Mouse (Mus musculus): ENCODE results near the gene Oxa1l.
"Not testable (repeated sequence)": the region's sequence is repeated elsewhere in the genome, so short reads cannot be mapped to it uniquely, and the experiment has no call there.

Oxa1l gene

DNA sequence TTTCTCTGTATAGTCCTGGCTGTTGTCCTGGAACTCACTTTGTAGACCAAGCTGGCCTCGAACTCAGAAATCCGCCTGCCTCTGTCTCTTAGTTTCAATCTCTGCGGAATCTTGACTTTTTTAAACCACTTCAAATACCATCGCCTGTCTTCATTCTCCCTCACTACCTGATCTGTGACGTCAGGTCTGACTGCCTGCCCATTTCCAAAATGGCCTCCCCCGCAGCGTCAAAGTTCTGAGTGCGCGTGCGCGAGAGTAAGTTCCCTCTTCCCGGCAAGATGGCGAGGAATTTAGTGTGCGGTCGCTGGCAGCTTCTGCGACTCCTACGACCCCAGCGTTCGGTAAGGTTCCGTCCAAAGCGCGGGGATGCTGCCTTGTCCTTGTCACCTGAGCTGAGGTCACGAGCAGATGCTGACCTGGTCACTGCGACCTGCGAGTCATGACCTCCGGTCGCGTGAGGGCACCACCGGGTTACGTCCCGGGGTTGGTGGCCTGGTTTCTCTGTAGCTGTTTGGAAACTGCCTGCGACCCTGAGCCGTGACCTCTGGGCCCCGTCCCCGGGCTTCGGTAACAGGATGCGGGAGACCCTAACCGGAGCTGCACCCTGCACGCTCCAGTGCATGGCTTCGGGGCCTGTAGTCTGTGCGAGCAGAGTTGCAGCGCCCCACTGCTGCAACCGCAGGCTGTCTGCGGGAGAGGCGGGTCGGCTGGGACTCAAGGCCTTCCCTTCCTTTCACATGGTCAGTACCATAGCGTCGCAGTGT lies at the start of gene Oxa1l:
Gene Oxa1l, plus strand, starts transcription at position 258 of the 764 bp plus-strand sequence.
- peak; percentile 96 for DNase-seq (ENCODE audit: low read depth, low spot score)

DNA sequence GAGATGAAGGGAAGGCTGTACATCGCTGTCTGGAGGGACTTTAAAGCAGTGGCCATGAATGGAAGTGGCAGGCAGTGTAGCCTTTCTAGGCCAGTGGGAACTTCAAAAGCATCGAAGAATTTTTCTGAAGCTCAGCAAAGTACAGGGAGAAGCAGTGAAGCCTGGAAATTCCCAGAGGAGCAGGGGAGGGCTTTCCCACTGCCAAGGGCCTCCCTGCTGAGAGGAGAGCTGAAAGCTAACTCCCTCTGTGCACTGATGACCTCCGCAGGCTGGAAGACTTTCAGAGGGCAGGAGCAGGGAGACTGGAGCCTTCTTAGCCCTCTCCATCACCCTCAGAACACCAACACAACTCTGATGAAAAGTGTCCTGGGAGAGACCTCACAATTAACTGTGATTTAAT lies 48.9 kb upstream of the Oxa1l start:
- DNase-seq (ENCODE audit: low read depth, low spot score): no peak

DNA sequence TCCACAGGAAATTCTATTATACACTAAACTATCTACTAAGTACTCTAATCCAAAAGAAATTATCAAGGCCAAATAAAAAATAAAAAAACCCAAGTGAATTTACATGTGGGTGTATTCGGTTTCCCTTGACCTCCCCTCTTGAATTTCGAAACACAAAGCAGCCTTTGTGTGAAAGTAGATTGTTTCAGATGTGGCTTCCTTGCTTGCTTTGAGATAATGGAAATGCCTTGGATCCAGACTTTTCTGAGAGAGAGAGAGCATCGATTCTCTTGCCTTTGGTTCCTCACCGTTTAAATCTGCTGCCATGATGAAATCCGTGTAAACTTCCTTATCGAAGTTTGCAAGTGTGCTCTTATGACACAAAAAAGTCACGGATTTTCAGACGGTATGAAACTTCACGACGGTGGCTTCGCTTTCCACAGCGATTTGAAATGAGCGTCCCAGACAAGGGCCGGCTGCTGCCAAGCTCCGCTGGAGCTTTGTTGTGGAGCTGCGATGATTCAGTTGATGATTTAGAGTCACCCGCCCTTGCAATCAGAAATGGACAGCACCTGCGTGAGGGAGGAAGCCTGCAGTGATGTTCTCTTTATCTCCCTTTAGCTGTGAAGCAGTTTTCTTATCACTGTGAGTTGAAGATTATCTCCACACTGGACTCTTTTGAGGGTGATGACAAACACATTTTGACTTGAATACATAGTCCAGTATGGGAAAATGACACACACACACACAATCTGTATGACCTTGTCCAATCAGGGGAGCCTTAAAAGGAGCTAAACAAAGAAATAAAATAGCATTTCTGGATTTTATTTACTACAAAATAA lies 38.9 kb upstream of the Oxa1l start:
- no peak for DNase-seq (ENCODE audit: low read depth, low spot score)

DNA sequence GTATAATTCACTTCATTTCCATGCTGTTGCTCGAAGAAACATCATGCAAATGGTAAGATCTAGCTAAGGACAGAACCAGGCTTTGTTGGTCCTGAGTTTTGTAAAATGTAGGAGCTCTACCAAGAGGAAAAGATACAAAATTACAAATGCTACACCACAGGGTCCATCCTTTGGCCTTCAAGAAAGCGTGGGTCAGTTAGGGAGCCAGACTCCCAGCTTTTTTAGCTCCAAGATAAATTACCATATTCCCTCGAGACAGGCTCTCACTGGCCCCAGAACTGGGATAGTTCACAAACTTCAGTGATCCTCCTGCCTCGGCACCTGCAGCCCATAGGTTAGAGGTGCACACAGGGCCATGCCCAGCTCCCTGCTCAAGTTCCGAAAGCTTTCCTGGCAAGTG lies 36.1 kb upstream of the Oxa1l start:
- no peak for DNase-seq (ENCODE audit: low read depth, low spot score)

DNA sequence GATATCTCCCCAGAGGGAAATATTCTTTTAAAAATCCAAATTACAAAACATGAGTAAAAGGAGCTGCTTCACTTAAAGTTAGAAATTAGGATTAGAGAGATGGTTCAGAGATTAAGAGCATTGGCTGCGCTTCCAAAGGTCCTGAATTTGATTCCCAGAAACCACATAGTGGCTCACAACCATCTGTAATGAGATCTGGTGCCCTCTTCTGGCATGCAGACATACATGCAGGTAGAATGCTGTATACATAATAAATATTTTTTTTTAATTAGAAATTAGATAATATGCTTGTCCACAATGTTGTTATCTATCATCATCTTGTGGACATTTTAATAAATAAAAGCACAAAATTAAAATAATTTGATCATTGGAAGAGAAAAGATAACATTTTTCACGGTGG lies 32.1 kb upstream of the Oxa1l start:
- peak; percentile 25 for DNase-seq (ENCODE audit: low read depth, low spot score)

DNA sequence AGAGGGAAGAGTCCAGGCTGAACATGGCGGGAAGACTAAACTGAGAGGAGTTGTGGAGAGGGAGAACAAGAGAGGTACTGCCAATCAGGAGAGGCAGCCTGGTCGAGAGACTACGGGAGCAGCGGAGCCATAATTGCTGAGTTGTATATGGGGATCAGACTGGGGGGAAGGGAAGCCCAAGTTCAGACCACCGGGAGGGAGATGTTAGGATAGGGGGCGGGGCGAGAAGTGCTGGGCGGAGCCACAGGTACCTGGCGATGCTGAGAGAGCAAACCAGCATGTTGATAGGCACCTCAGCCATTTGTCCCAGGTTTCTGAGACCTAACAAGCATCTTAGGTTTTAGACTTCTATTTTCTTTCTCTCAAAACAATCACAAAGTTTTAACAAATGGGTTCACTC lies 31.4 kb upstream of the Oxa1l start:
- DNase-seq (ENCODE audit: low read depth, low spot score): no peak

DNA sequence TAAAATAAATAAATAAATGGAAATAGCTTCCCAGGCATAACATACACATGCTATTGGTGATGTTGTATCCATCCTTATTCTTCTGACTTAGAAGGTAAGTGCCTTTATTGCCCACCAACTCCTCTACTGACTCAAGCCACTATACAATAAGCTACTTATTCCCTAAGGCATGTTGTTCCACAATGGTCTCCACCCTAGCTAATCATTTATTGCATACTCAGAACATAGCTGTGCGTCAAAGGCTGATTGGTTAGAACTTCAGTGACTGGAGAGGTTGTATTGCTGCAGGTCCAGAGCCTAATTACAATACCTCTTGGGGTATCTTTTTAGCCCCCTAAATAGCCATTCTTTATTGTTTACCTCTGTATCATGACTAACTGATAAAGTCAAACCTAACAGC lies 29.5 kb upstream of the Oxa1l start:
- DNase-seq (ENCODE audit: low read depth, low spot score): no peak

DNA sequence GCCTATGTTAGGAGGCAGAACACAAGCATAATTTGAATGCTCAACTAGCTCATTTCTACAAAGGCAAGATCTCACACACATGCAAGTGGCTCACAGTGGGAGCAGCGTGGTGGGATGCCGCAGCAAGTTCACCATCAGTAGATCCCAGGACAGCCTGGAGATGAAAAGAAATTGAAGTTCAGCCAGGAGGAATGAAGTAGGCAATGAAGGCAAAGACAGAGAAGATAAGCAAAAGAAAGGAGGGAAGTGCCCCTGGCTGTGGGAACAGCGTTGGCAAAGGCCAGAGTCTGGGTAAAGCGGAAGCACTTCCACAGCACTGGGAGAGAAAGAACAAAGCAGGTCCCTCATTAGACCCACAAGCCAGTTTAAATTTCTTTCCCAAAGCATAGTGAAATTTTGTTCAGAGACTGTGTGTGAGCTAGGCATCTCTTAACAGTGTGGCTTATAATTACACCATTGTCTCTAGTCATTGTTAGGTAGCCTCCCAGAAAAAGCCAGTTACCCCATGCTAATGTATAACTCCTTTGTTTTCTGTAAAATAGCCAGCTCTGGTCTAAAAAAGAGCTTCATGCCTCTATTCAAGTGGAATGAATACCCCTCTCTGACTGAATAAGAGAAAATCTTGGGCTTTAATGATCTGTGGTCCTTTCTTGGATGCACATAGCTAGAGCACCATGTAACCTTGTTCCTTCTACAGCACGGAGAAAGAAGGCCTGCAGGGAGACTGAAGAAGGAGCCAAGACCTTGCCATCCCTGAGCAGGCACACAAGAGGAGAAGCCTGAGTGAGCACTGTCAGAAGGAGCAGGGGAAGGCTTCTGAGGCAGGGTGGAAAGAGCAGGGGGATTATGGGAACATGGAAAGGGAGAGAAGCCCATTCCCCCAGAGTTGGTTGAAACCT lies 28.2 kb upstream of the Oxa1l start:
- no peak for DNase-seq (ENCODE audit: low read depth, low spot score)

DNA sequence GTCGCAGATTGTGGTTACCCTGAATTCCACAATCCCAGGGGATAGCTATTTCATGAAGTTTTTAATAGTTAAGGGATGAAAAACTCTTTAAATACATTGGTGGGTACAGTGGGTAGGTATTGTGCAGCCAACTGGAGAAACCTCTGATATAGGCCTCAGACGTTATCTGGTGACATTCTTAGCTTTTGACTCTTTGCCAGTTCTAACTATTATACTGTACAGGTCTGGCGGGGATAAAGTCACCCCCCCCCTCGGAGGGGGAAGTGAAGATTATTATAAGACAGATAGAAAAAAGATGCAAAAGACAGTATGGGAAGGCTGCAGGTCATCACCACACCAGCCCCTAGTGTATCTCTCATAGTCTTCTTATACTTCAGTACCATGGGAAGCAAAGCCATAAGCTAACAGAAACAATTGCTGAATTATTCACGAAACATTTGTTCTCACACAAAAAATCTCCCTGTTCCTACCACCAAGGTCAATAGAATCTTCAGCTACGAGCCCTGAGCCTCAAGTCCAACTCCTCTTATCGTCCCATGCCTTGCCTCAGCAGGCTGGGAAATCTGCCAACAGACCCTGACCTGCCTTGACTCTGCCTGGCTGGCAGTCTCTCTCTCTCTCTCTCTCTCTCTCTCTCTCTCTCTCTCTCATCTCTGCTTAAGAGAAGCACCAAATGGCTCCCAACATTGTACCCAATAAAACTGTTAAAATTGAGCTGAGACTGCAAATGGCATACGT lies 27.0 kb upstream of the Oxa1l start:
- no peak for DNase-seq (ENCODE audit: low read depth, low spot score)

DNA sequence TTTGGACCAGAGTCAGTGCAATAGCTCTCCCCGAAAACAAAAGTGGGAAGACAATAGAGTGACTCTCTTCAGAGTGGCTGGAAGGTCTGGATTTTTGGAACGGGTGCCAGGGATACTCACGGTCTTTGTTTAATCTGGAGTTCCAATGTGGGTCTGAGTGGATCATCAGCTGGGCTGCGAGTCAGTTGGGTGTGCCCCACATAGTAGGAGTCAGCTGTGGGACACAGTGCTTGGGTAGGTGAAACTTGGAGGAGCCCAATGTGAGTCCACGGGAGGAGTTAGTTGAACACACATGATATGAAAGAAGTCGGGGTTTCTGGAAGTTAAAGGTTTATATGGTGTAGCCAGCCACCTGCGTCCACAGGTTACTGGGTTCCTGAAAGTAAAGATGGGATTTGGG lies 19.8 kb upstream of the Oxa1l start:
- DNase-seq (ENCODE audit: low read depth, low spot score): peak; percentile 26

DNA sequence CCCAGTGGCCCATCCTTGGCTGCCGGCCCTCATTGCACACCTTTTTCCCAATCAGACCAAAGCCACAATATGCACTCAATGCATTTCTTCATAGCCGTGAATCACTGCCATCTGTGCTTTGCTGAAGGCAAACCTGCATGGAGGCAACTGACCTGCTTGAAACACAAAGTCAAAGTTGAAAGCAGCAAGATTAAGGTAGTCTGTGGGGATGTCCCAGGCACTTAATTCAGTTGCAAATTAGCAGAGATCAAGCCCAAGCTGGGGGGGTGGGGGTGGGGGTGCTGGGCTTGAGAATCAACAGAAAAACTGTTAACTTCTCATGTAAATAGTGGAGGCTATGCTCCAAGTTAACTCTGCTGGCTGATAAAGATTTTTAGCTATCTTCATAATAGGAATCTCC lies 18.8 kb upstream of the Oxa1l start:
- not testable (repeated sequence) for DNase-seq (ENCODE audit: low read depth, low spot score)

DNA sequence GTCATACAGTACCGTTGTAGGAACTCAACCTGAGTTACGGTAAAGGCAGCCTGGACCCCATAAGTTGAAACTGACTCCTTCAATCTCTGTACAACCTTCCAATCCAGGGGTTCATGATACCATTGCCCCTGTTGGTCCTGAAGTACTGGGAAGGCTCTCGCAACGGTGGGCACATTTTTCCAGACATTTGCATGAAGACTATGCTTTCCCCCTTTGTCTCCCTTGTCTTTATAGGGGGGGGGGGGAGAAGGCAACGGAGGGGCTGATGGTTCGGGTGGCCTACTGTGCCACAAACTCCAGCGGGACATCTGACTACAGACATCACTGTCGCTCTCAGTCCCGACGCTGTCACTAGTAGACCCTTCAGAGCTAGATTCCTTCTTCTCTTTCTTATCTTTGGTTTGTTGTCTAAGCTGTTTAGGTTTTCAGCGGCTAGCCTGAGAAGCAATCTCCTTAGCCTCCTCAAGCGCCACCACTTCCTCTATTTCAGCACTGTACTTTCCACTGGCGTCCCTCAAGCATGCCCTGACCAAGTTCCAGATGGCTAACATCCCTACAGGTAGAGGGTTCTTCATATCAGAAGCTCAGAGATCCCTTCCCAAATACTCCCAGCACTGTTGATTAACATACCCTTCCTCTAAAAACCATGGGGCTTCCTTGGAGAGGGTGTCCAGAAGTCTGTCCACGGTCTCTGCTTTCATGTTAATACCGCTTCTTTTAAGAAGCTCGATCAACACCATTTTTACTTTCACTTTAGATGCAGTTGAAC lies 9.7 kb upstream of the Oxa1l start:
- not testable (repeated sequence) for DNase-seq (ENCODE audit: low read depth, low spot score)

DNA sequence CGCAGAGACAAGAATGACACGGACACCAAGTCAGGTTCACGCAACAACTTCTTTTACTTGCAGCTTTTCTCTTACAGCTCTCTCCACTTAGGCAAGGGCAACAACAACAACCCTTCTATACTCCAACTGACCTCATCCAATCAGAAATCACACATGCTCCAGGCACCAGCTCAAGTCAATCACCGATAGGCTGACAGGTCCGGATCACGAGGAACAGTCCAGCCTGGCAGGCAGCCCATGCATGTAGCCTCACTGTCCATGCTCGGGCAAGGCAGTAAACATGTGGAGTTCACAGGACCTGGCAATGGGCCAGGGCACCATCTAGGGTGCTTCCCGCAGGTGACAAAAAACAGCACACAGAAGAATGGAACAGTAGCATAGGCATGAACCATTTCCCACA lies 8.3 kb upstream of the Oxa1l start:
- DNase-seq (ENCODE audit: low read depth, low spot score): no peak

DNA sequence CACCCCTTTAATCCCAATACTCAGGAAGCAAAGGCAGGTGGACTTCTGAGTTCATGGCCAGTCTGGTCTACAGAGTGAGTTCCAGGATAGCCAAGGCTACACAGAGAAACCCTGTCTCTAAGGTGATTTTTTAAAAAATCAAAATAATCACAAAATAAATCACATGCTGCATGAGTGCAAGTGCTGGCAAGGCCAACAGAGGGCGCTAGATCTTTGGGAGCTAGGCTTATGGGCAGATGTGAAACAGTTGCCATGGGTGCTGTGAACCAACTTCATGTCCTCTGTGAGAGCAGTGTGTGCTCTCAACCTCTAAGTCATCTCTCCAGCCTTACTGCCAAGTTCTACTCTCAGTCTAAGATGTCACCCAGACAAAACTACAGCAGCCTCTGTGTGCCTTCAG lies 6.2 kb upstream of the Oxa1l start:
- DNase-seq (ENCODE audit: low read depth, low spot score): no peak

DNA sequence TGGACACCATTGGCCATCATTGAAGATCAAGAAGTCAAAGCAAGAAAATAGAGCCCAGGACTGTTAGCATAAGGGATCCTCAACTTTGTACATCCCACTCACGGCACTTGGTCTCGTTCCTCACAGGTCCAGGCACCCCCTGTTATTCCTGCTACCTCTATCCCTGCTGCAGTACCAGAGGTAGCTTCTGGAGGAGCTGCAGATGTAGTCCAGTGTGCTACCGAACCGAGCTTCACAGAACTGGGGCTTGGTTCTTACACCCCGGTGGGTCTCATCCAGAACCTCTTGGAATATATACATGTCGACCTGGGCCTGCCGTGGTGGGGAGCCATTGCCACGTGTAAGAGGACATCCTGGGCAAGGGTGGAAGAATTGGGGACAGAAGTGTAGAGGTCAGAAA lies 2.5 kb downstream of the Oxa1l start:
- DNase-seq (ENCODE audit: low read depth, low spot score): no peak

DNA sequence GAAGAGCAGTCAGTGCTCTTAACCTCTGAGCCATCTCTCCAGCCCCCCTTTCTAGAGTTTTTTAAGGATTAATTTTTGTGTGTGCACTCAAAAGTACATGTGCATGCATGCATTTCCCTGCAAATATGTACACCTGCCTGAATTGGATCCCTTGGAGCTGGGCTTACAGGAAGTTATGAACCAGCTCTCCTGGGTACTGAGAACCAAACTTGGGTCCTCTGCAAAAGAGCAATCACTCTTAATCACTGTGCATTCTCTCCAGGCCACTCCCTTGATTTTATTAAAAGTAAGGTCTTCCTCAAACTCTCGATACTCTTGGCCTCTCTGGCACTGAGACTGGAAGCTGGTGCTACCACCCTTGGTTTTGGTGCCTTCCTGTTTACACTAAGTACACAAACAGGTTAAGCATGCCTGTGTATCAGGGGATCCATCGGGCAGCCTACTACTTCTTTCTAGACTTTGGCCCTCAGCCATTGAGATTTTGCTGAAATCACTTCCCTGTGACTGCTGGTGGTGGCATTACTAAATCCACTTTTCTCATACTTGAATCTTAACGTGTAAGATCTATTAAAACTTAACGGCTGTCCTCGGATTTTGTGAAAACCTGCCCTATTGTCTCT lies 4.5 kb downstream of the Oxa1l start:
- DNase-seq (ENCODE audit: low read depth, low spot score): no peak

DNA sequence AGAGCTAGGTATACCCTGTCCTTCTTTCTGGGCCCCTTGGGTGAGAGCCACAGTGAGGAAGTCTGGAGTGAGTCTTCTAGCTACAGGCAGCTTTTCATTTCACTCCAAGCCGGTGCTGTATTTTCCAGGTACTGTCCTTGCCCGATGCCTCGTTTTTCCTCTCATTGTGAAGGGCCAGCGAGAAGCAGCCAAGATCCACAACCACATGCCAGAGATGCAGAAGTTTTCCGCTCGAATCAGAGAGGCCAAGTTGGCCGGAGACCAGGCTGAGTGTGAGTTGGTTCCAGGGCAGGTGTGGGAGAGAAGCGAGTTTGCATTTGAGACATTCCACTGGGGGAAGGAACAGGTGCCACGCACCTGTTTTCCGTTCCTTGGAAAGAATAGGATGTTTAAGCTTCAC lies 5.9 kb downstream of the Oxa1l start:
- DNase-seq (ENCODE audit: low read depth, low spot score): no peak

DNA sequence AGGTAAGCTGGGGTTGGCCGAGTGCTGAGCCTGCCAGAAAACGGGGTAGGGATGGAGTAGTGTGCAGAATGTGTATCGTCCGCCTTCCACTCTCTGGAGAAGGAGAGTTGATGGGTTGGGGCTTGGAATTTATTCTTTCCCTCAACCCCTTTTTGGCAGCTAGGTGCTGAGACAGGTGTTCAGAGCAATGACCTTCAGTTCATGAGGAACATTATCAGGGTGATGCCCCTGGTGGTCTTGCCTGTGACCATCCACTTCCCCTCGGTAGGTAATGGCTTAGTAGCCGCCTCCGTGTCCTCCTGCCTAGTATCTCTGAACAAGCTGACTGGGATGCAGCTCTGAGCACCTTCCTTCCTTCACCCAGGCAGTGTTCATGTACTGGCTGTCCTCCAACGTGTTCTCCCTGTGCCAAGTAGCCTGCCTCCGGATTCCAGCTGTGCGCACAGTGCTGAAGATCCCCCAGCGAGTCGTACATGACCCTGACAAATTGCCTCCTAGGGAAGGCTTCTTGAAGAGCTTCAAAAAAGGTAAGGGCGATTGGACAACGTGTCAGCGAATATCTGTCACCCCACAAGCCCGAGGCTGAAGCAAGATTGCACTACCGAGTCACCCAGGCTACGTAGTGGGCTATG lies 6.9 kb downstream of the Oxa1l start:
- DNase-seq (ENCODE audit: low read depth, low spot score): no peak

DNA sequence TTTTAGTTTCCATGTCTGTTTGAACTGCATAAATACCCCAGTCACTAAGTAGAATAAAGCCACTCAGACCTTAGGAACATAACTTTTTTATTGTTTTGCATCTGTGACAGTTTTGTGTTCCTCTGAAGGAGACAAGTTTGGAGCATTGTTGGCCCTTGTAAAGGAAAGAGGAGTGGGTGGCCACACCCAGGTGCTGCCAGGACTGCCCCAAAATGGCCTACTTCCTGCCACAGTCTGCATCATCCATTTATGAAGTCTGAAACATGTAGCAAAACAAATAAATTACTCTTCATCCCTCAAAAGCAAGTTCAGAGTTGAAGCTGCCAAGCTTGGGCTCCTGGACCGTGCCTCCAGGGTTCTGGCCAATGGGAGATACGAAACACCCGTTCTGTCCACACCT lies 8.7 kb downstream of the Oxa1l start:
- DNase-seq (ENCODE audit: low read depth, low spot score): no peak

DNA sequence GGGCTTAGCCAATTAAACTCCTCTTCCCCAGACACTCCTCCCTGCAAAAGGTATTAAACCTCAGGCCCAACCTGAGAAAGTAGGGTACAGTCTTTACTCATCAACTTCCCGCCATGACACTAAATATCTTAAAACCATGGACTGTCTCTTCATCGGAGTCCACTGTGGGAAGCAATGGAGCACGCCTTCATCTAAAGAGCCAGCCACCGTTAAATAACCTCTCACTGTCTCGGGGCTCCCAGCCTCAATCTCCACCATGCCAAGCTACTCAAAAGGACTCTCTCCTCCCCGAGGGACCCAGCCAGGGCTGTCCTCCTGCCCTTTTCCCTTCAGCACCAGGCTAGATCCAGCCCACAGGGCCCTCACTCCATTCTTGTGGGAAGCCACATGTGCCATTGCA lies 10.0 kb downstream of the Oxa1l start:
- no peak for DNase-seq (ENCODE audit: low read depth, low spot score)

All from 3T3-L1 (cell line).